Mouse (Mus musculus): ENCODE data around the gene Pappa.

The Pappa gene

GRCm38 (mm10) chr4:65166288-65166835 is 42.4 kb downstream of the Pappa start:
- no peak for DNase-seq (ENCODE audit: low read depth, low spot score)

GRCm38 (mm10) chr4:65174505-65174904 is 50.5 kb downstream of the Pappa start:
- DNase-seq (ENCODE audit: low read depth, low spot score): no peak

- DNase-seq (ENCODE audit: low read depth, low spot score): peak; percentile 33
These were observed 54.2 kb downstream of the Pappa start for GRCm38 (mm10) chr4:65178146-65178545.

GRCm38 (mm10) chr4:65187236-65187635 is 63.3 kb downstream of the Pappa start:
- DNase-seq (ENCODE audit: low read depth, low spot score): no peak

- no peak for DNase-seq (ENCODE audit: low read depth, low spot score)
These were observed 63.7 kb downstream of the Pappa start for GRCm38 (mm10) chr4:65187716-65188115.

DNA sequence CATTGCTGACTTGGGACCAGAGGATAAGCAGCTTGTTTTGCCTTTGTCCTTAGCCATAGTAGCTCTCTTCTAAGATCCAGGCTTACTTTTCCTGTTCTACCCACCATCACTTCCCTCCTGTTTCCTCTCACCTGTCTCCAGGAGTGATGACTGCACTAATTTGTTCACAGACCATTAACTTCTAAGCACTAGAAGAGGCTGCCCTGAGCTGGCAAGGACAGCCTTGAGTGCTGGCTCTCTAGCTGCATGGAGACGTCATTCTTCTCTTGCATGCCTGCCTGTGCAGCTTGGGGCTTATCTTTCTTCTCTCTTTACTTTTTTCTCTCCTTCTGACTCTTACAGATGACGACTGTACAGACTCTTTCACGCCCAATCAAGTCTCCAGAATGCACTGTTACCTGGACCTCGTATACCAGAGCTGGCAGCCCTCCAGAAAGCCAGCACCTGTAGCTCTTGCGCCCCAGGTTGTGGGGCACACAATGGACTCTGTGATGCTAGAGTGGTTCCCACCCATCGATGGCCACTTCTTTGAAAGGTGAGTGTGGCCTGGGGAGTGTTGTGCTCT is 65.0 kb downstream of the Pappa start:
- DNase-seq (ENCODE audit: low read depth, low spot score): no peak

GRCm38 (mm10) chr4:65192810-65193209 is 68.8 kb downstream of the Pappa start:
- DNase-seq (ENCODE audit: low read depth, low spot score): no peak

GRCm38 (mm10) chr4:65195971-65196370 is 72.0 kb downstream of the Pappa start:
- no peak for DNase-seq (ENCODE audit: low read depth, low spot score)

DNA sequence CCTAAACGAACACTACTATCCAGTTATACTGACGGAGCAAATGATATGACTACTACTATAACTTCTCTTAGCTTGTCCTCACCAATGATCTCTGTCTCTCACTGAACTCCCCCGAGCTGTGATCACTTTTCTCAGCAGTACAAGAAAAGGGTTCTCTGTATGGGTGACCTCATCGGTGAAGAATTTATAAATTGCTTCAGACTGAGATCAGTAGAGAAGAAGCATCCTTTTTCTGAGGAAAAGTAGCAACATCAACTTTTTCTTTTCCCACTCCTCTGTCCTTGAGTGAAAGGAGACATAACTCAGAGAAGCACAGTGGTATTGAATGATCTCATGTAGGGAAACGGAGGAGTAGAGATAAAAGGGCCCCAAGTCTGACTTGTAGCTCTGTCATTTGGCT is 79.7 kb downstream of the Pappa start:
- no peak for DNase-seq (ENCODE audit: low read depth, low spot score)

GRCm38 (mm10) chr4:65205446-65205845 is 81.5 kb downstream of the Pappa start:
- no peak for DNase-seq (ENCODE audit: low read depth, low spot score)

GRCm38 (mm10) chr4:65209369-65210015 is 85.5 kb downstream of the Pappa start:
- no peak for DNase-seq (ENCODE audit: low read depth, low spot score)

DNA sequence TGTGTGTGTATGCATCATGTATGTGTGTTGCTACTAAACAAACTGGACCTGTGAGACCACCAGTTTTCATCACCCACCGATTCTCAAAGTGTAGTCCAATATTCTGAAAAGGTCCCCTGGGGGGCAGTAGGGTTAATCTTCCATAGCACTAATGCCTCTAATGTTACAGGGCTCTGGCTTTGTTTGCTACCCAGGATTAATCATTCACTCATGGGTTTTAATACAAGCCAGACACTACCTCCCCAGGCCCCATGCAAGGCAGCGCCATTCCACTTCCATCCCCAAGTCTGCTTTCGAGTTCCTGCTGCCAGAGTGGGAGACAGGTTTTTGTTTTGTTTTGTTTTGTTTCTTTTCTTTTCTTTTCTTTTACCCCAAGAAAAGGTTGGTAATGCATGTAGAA is 92.7 kb downstream of the Pappa start:
- DNase-seq (ENCODE audit: low read depth, low spot score): peak; percentile 19

DNA sequence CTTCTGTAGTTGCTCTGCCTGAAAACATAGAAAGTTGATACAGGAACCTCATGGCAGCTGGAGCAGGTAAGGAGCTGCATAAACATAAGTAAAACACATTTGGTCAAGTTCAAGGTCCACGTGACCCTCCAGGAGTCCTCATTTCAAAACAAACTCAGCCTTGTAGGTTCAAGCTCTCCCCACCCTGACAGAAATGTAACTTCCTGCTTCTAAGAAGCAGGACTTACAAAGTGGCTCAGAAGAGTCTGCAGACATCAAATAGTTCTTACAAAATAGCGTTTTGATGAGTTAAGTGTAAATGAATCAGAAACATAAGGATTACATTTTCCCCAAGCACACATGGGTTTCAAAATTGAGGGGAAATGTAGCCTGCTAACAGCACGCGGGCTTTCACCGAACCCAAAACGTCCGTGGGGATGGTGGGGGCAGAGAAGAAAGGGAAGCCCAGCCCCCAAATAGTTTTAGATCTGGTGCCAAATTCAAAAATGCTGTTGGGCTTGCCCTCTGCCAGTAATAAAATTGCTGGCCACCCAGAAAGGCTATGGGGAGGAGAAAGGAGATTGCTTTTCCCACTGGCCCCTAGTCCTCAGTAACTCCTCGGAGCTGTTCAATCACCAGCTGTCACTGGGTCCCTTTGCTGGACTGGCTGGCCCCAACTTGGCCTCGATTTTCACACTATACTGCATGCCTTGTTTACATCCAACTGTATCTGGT is 93.8 kb downstream of the Pappa start:
- peak; percentile 31 for DNase-seq (ENCODE audit: low read depth, low spot score)

DNA sequence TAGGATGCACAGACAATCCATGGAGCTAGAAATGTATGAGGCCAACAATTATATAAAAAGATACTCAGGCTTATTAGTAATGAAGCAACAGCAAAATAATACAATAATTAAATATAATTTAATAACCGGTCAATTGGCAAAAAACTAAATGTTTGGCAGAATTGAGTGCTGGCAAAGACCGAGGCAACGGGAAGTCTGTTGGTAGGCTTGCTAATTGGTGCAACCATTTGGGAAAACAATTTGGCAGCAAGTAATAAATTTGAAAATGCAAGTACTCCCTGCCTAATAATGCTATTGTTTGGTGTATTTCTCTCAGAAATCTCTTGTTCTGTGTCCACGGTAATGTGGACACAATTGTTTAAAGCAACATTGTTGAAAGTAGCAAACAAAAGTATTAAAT is 99.9 kb downstream of the Pappa start:
- DNase-seq (ENCODE audit: low read depth, low spot score): no peak

DNA sequence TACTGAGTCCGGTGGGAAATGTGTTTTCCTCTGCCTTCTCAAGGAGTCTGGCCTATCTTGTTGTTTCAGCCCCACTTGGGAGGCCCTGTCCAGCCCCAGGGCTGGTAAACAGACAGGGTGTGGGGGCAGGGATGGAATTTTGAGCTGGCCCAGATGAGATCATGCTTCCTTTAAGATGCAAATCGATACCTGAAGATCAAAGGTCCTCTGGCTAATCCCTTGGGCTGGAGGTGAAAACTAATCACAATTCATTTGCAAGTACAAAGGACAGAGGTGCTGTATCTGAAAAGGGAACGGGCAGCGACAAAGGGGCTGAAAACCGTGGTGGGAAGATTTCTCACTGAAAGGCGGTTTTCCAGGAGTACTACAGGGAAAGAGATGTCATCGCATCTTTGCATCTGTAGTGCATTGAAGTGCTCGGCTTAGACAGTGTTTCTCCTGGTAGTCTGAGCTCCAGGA is 114.6 kb downstream of the Pappa start:
- peak; percentile 50 for DNase-seq (ENCODE audit: low read depth, low spot score)

DNA sequence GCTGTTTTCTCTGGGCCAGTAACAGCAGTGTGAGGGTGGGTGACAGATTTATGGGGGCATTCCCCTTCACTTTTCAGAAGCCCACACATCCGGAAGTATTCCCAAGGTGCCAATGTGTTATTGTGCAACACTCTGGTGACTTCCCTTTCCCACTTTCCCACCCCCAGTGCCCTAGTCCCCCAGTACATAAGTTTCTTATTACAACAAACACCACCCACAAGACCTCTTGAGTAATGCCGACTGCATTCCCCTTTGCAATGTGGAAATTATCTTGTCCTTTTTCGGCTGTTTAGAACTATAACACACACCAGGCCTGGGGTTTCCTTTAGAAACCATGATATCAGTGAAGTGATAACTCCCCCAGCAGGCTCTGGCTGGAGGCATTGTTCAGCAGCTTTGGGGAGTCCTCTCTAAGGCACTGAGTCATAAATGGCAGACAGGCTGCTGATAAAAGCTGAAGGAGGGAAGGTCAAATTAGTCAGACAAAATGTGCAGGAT is 118.5 kb downstream of the Pappa start:
- peak; percentile 72 for DNase-seq (ENCODE audit: low read depth, low spot score)

GRCm38 (mm10) chr4:65243245-65243644 is 119.3 kb downstream of the Pappa start:
- peak; percentile 39 for DNase-seq (ENCODE audit: low read depth, low spot score)

- no peak for DNase-seq (ENCODE audit: low read depth, low spot score)
These were observed 121.0 kb downstream of the Pappa start for GRCm38 (mm10) chr4:65245015-65245414.

GRCm38 (mm10) chr4:65245440-65245839 is 121.5 kb downstream of the Pappa start:
- no peak for DNase-seq (ENCODE audit: low read depth, low spot score)

DNA sequence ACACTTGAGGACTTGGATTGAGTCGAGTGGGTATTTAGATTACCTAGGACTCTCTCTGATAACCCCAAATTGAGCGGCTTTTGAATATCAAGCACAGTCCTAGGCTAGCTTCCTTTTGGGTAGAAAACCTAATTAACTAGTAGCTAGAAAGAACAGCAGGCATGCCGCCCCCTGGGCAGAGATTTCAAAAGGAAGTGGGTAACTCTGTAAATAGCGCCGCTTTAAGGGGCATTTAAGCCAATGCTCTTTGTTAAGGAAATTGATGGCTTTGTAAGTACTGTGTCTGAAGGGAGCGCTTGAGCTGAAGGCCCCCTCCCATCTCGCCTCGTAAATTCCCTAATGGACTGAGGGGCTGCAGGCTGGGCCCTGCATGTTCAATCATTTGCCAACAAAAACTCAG is 128.2 kb downstream of the Pappa start:
- DNase-seq (ENCODE audit: low read depth, low spot score): peak; percentile 68

DNA sequence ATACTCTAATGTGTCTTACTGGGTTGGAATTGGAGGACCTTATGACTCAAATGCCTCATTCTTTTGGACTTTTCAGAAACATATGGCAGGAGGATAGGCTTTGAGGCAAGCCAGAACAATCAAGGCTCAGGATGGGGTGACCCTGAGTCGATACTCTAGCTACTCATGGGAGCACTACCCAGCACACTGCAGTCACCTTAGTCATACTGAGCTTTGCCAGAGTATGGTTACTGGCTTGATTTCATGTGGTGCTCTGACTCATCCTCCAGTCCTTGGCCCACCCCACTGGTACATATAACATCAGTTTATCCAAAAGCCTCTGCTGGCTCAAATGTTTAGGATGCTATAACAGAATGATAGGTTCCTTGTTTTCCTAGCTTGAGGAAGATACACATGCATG is 130.1 kb downstream of the Pappa start:
- no peak for DNase-seq (ENCODE audit: low read depth, low spot score)

GRCm38 (mm10) chr4:65267066-65267465 is 143.1 kb downstream of the Pappa start:
- DNase-seq (ENCODE audit: low read depth, low spot score): no peak

Data from mesoderm, embryonic 11.5 days (tissue).